Mouse (Mus musculus) kidney, postnatal 14 days (tissue): ENCODE results near the gene Fam178b.

ENCODE experiments used
- DNase-seq: peaks from one replicate; pipeline ENCODE4 v3.0.0; 2022; ENCODE audit warnings: mixed read lengths

Fam178b gene

DNA sequence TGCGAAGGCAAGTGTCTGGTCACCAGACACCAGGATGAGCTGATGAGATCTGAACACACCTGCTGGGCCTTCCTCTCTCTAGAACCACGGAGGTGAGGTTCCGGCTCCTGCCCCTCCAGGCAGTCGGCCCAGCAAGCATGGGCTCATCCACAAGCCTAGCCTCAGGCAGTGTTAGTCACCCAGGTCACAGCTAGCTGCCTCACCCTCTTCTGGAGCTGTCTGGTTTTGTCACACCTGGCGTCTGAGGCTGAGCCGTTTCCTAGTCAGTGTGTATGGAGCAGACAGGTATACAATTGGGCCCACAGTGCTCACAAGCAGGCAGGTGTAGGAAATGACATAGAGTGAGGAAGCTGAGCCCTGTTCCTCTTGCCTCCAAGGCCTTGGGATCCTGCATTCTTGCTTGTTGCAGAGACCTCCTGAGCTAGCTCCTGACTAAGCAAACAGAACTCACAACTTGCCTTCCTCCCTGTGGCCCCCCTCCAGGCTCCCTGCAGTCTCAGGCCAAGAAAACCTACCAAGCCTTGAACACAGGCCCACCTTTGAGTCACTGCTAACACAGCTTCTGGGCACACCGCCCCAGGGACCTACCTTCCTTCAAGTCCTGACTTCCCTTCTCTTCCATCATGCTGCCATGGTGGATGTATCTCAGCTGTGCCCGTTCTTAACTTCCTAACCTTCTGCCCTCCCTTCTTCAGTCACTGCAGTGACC lies 99.4 kb downstream of the Fam178b start:
- no peak for DNase-seq

GRCm38 (mm10) chr1:36582211-36582610 lies 100.8 kb downstream of the Fam178b start:
- no peak for DNase-seq

- no peak for DNase-seq
These were observed 101.7 kb downstream of the Fam178b start for GRCm38 (mm10) chr1:36581260-36581659.

DNA sequence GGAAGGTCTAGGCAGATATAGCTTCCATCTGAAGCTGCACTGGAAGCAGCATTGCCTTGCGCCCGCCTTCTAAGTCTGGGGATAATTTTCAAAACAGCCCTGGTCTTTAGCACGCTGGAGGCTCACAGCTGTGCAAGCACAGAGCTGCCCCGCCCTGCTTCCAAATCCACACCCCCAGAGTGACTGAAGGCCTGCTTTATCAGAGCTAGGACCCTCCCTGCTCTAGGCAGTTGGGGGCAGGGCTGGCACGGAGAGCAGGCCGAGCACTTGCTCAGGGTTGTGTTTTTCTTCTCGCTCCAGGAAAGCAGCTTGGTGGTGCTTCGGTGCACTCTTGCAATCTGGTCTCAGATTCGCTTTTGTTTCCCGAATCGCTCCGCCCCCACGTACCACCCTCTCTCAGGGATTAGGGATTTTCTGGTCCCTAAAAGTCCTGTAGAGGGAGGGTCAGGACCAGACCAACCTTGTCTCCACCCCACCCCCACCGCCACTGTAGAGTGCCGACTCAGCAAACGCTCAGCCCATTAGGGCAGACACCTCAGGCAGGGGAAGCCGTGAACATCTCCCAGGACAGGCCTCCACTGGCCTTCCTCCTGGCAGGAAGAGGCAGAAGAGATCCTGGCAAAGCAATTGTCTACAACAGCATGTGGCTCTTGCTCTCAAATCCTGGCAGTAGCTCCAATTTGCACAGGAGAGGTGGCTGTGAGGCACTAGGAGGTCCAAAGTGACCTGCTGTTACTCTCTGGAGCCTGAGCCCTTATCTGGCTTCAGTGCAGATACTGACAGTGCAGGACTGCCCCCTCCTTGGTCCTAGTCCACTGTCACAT lies 102.4 kb downstream of the Fam178b start:
- peak; percentile 72 for DNase-seq

GRCm38 (mm10) chr1:36579974-36580383 lies 103.0 kb downstream of the Fam178b start:
- DNase-seq, result no peak

- no peak for DNase-seq
These were observed 105.8 kb downstream of the Fam178b start for GRCm38 (mm10) chr1:36576991-36577675.

GRCm38 (mm10) chr1:36575347-36575746 lies 107.6 kb downstream of the Fam178b start:
- no peak for DNase-seq

DNA sequence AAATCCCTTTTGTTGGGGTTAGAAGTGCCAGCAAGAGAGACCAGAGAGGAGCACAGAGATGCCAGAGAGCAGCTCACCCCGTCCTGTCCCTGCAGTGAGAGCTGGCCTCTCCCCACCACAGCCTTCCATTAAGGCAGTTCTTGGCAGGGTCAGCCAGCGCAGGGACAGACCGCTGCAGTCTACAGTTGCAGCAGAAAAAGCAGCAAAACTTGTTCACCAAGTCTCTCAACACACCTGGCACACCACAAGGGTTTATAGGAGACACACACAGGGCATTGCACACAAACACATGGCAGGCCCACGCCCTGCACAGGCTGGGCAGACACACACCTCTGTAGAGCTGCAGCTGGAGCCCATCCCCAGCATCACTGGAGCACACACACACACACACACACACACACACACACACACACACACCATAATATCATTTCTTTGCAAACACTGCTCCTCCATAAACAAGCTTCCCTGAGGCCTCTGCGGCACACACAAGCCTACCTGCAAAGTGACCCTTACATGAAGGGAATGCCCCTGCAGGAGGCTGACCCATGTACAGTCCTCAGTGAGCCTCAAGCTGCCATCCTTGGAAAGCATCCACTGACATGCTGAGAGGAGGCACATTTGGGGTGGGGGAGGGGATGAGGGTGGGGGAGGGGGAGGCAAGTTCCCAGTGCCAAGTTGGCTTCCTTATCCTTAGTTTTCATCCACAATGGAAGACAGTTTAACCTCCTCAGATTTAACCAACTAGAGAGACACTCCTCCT lies 108.6 kb downstream of the Fam178b start:
- no peak for DNase-seq

- no peak for DNase-seq
These were observed 109.5 kb downstream of the Fam178b start for GRCm38 (mm10) chr1:36573524-36573923.

GRCm38 (mm10) chr1:36572709-36573108 lies 110.3 kb downstream of the Fam178b start:
- DNase-seq, result no peak

GRCm38 (mm10) chr1:36572140-36572700 lies 110.8 kb downstream of the Fam178b start:
- no peak for DNase-seq

DNA sequence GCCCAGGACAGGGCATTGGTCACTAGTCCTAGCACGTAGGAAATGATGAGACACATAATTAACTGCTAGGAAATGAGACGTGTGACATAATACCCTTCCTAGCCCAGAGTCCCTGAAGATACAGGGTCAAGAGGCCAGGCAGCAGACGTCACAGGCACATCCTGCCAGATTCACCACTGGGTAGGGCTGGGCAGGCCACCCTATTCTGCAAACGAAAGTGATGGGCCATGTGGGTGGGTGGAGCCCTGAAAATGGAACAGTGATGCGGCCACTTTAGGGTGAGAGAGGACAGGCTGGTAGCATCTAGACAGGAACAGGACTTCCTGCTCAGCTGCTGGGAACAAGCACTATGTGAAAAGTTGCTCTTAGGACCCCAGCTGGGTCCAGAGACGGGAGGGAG lies 111.4 kb downstream of the Fam178b start:
- peak; percentile 85 for DNase-seq

GRCm38 (mm10) chr1:36570320-36570719 lies 112.7 kb downstream of the Fam178b start:
- no peak for DNase-seq

GRCm38 (mm10) chr1:36569694-36570276 lies 113.2 kb downstream of the Fam178b start:
- no peak for DNase-seq

DNA sequence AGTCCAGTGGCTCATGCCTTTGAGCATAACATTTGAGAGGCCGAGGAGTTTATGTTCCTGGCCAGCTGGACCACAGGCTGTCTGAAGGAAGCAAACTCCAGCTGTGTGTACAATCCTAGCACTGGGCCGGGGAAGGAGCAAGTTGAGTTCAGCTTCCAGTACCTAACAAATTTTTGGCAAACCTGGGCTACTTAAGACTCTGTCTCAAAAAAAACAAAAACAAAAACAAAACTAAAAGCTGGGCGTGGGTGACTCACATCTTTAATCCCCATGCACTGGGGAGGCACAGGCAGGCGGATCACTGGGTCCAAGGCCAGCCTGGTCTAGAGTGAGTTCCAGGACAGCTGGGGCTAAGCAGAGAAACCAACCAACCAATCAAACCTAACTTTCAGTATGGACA lies 114.2 kb downstream of the Fam178b start:
- no peak for DNase-seq

DNA sequence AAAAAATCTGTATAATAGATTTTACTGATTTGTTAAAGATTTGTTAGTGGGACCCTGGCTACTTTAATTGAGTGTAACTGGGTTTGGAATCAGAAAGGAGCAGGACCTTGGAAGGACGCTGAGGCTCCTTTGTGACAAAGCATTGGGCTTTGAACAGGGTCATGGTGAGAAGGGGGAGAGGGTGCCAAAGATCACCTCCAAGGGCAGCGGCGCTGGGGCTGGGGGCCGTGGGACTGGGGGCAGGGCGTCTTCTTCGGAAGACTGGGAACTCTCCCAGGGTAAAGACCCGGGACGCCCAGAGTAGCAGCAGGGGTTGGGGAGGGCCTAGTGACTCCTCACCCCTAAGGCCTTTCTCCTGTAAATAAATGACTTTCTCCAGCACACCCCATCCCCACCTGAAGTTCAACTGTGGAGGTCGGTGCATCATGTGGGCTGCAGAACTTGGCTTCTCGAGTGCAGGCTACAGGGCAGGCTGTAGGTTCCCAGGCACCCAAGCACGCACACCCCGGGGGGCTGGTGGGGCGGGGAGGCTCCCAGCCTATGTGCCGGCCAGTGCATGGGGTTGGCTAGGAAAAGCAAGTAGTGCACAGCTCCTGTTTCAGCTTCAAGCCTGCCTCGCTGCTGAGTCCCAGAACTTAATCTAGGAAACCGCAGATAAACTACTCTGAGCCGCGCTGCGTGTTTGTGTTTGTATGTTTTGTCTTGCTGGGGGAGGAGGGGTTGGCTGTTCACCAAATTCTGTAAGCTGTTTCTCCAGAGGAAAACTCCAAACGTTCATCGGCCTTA lies 115.0 kb downstream of the Fam178b start:
- DNase-seq, result no peak

DNA sequence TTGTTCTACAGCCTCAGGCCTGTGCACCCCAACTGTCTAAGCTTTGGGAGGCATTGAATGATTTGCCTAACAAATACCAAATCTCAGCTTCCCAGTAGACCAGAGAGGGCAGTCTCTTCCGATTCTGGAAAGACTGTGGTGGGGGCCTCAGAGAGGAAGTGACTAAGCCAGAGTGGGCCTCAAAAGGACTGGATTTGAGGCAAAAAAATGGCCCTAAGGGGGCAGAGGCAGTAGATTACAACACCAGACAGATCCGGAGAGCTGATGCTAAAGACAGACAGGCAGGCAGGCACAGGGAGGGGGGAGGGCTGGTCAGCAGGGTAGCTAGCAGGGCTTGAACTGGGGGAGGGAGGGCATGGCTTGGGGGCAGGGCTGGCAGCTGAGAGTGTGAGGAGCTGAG lies 116.6 kb downstream of the Fam178b start:
- DNase-seq, result no peak

DNA sequence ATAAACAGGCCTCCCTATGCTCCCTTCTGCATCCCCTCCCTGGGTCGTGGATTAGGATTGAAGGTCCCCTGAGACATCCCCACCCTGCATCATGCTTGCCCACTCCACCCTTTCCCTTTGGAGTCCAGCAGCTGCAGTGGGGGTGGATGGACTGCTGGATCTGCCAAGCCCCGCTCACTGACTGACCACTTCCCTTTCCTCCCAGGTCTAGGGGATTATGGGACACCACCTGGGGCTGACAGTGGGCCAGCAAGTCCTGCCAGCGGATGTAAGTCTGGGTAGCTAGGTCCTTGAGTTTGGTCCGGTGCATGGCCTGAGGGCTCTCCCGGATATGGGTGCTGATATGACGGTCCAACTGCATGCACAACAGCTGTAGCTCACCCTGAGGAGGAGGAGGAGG lies 118.9 kb downstream of the Fam178b start:
- DNase-seq, result peak; percentile 54

DNA sequence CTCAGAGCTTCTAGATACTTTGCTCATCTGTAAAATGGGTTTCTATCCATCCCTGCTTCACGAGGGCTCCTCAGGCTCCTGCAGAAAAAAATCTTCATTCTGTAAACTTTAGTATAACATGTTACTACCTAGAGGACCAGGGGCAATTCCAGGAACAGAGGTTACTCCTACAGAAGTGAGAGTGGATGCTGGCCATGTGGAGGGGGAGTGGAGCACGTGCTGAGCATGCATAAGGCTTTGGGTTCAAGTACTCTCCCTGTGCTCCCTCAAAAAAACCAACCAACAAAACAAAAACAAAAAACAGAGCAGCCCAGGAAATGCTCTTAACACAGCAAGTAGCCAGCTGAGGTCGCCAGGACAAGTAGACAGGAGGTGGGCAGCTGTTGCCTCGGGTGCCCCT lies 119.4 kb downstream of the Fam178b start:
- DNase-seq, result no peak

DNA sequence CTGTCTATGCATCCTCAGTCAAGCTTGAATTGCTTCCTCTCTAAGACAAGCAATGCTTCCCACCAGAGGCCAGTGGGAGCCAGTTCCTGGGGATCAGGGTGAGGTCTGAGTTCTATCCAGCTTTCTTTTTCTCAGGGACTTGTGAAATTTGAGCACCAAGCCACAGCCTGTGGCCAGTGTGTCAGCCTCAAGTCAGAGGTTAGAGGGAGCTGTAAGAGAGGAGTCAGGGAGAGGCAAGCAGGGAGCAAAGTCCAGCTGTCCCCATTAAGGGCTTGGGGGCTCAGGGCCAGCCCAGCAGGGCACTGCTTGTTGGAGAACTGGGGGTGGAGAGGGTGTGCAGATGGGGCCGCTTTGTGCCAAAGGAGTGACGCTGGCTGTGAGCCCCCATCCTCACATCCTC lies 119.8 kb downstream of the Fam178b start:
- DNase-seq, result no peak

- DNase-seq, result no peak
These were observed 120.6 kb downstream of the Fam178b start for GRCm38 (mm10) chr1:36562388-36562787.
